Mouse (Mus musculus) B cell, adult 2 months (primary cell): ENCODE results near the gene Sema7a.

Experiments used
- DNase-seq, 2 experiments: peaks; one replicate each; pipeline ENCODE4 v3.0.0; 2022

The Sema7a gene

GRCm38 (mm10) chr9:57940349-57940794 lies 460 bp downstream of the Sema7a start:
- DNase-seq: peak in 1 of 2 experiments; percentile 49

- DNase-seq: peak; percentile 34 to 35
Observed at GRCm38 (mm10) chr9:57940861-57941638, 1.1 kb downstream of the Sema7a start.

- DNase-seq: no peak
Observed at GRCm38 (mm10) chr9:57942039-57942438, 2.1 kb downstream of the Sema7a start.

- DNase-seq: peak; percentile 70 to 77
Observed at GRCm38 (mm10) chr9:57943067-57943466, 3.2 kb downstream of the Sema7a start.

- DNase-seq: peak; percentile 81
Observed at GRCm38 (mm10) chr9:57944572-57944971, 4.7 kb downstream of the Sema7a start.

- no peak for DNase-seq
Observed at GRCm38 (mm10) chr9:57945771-57946616, 6.1 kb downstream of the Sema7a start.

- DNase-seq: no peak
Observed at GRCm38 (mm10) chr9:57947381-57948030, 7.6 kb downstream of the Sema7a start.

- DNase-seq: no peak
Observed at GRCm38 (mm10) chr9:57948333-57948931, 8.5 kb downstream of the Sema7a start.

GRCm38 (mm10) chr9:57949102-57949704 lies 9.3 kb downstream of the Sema7a start:
- no peak for DNase-seq

GRCm38 (mm10) chr9:57949879-57950278 lies 10.0 kb downstream of the Sema7a start:
- no peak for DNase-seq

GRCm38 (mm10) chr9:57950519-57950918 lies 10.6 kb downstream of the Sema7a start:
- no peak for DNase-seq

- DNase-seq: no peak
Observed at GRCm38 (mm10) chr9:57951993-57952392, 12.1 kb downstream of the Sema7a start.

- peak; percentile 56 to 65 for DNase-seq
Observed at GRCm38 (mm10) chr9:57954962-57955744, 15.2 kb downstream of the Sema7a start.

GRCm38 (mm10) chr9:57955764-57956163 lies 15.9 kb downstream of the Sema7a start:
- no peak for DNase-seq

- no peak for DNase-seq
Observed at GRCm38 (mm10) chr9:57956196-57956837, 16.4 kb downstream of the Sema7a start.

- DNase-seq: peak; percentile 58 to 62
Observed at GRCm38 (mm10) chr9:57956838-57957236, 16.9 kb downstream of the Sema7a start.

GRCm38 (mm10) chr9:57958615-57959014 lies 18.7 kb downstream of the Sema7a start:
- DNase-seq: no peak

- no peak for DNase-seq
Observed at GRCm38 (mm10) chr9:57959399-57959798, 19.5 kb downstream of the Sema7a start.

GRCm38 (mm10) chr9:57959886-57960866 lies 20.3 kb downstream of the Sema7a start:
- no peak for DNase-seq

- no peak for DNase-seq
Observed at GRCm38 (mm10) chr9:57961226-57961625, 21.3 kb downstream of the Sema7a start.
